Mouse (Mus musculus) MEL (cell line): Measurements from ENCODE around the gene Gm136. TPM values are rescaled to one million over a fixed set of nuclear protein-coding genes. Genes with fewer than 3 reads are reported as not detected.

Experiments used
- DNase-seq: peaks from one replicate; pipeline ENCODE4 v3.0.0; 2011; ENCODE audit warnings: low read depth, low spot score
- H3K27ac ChIP-seq: 2 replicates; pipeline ENCODE4 v1.5.1; 2012; ENCODE audit warnings: low read depth, mild to moderate bottlenecking, control low read depth, low read length, moderate library complexity; ENCODE audit not compliant: control insufficient read depth
- H3K27me3 ChIP-seq, 2 experiments: fragments of 150-350 bp in 1 of 2; sonication (generic) in 1 of 2; 2 replicates each; pipeline ENCODE4 v1.6.1; 2012; ENCODE audit warnings: low read length in 2 of 2, mild to moderate bottlenecking in 2 of 2, improper control_type of control experiment in 1 of 2, moderate library complexity in 1 of 2; ENCODE audit not compliant: insufficient read depth in 2 of 2, control insufficient read depth in 1 of 2
- H3K36me3 ChIP-seq, 2 experiments: 2 replicates each; pipeline ENCODE4 v1.6.1; 2012 to 2014; ENCODE audit warnings: low read length in 2 of 2, improper control_type of control experiment in 1 of 2, inconsistent platforms in 1 of 2, mild to moderate bottlenecking in 1 of 2; ENCODE audit not compliant: insufficient read depth in 2 of 2, control insufficient read depth in 1 of 2
- H3K4me1 ChIP-seq, 2 experiments: fragments of 150-350 bp in 1 of 2; sonication (generic) in 1 of 2; 2 replicates each; pipeline ENCODE4 v1.6.1; 2012; ENCODE audit warnings: low read length in 2 of 2, improper control_type of control experiment in 1 of 2, mild to moderate bottlenecking in 1 of 2; ENCODE audit not compliant: insufficient read depth in 2 of 2, control insufficient read depth in 1 of 2
- H3K4me3 ChIP-seq, 2 experiments: fragments of 150-350 bp in 1 of 2; sonication (generic) in 1 of 2; 2 replicates each; pipeline ENCODE4 v1.5.1; 2012; ENCODE audit warnings: low read depth in 2 of 2, low read length in 2 of 2, mild to moderate bottlenecking in 2 of 2, moderate library complexity in 2 of 2, control low read depth in 1 of 2, improper control_type of control experiment in 1 of 2; ENCODE audit not compliant: control insufficient read depth in 1 of 2, insufficient read depth in 1 of 2
- H3K79me2 ChIP-seq: 2 replicates; pipeline ENCODE4 v1.6.1; 2012; ENCODE audit warnings: mild to moderate bottlenecking, low read length, moderate library complexity; ENCODE audit not compliant: control insufficient read depth, poor library complexity, insufficient read depth
- H3K9ac ChIP-seq: 2 replicates; pipeline ENCODE4 v1.6.1; 2012; ENCODE audit warnings: low read depth, mild to moderate bottlenecking, control low read depth, low read length, moderate library complexity; ENCODE audit not compliant: control insufficient read depth, poor library complexity, severe bottlenecking
- H3K9me3 ChIP-seq: fragments of 150-350 bp; sonication (generic); replicated peaks from 2 replicates; pipeline ENCODE4 v1.6.1; 2012; ENCODE audit warnings: mild to moderate bottlenecking, low read length, improper control_type of control experiment, moderate library complexity; ENCODE audit not compliant: insufficient read depth
- BHLHE40 ChIP-seq: IDR thresholded peaks from 2 replicates; pipeline ENCODE4 v1.6.1; 2012; ENCODE audit warnings: low read depth, mild to moderate bottlenecking, inconsistent platforms, low read length, improper control_type of control experiment, borderline replicate concordance
- CHD1 ChIP-seq: IDR thresholded peaks from 2 replicates; pipeline ENCODE4 v1.6.1; 2012; ENCODE audit warnings: low read depth, mild to moderate bottlenecking, inconsistent platforms, low read length, improper control_type of control experiment
- CTCF ChIP-seq, 3 experiments: IDR thresholded peaks in 2 of 3; conservative IDR thresholded peaks in 1 of 3; 2 replicates each; pipeline ENCODE4 v1.5.1; 2011 to 2012; ENCODE audit warnings: low read length in 3 of 3, low read depth in 2 of 3, mild to moderate bottlenecking in 2 of 3, improper control_type of control experiment in 1 of 3, inconsistent platforms in 1 of 3, mixed read lengths in 1 of 3, moderate library complexity in 1 of 3; ENCODE audit not compliant: control insufficient read depth in 1 of 3, insufficient read depth in 1 of 3, poor library complexity in 1 of 3, severe bottlenecking in 1 of 3
- E2F4 ChIP-seq: IDR thresholded peaks from 2 replicates; pipeline ENCODE4 v1.6.1; 2011; ENCODE audit warnings: low read depth, low read length, improper control_type of control experiment, borderline replicate concordance
- ELF1 ChIP-seq: IDR thresholded peaks from 2 replicates; pipeline ENCODE4 v1.6.1; 2014; ENCODE audit warnings: low read depth, mild to moderate bottlenecking, inconsistent platforms, low read length, improper control_type of control experiment, moderate library complexity
- EP300 ChIP-seq, 2 experiments: IDR thresholded peaks; 2 replicates each; pipeline ENCODE4 v1.6.1; 2011; ENCODE audit warnings: improper control_type of control experiment in 2 of 2, low read length in 2 of 2, low read depth in 1 of 2, mild to moderate bottlenecking in 1 of 2
- ETS1 ChIP-seq: IDR thresholded peaks from 2 replicates; pipeline ENCODE4 v1.6.1; 2012; ENCODE audit warnings: low read depth, mild to moderate bottlenecking, inconsistent platforms, low read length, improper control_type of control experiment, moderate library complexity
- GABPA ChIP-seq: IDR thresholded peaks from 2 replicates; pipeline ENCODE4 v1.6.1; 2012; ENCODE audit warnings: low read depth, mild to moderate bottlenecking, inconsistent platforms, low read length, improper control_type of control experiment, moderate library complexity
- GATA1 ChIP-seq: IDR thresholded peaks from 2 replicates; pipeline ENCODE4 v1.6.1; 2011; ENCODE audit warnings: low read depth, low read length, improper control_type of control experiment
- HCFC1 ChIP-seq: IDR thresholded peaks from 2 replicates; pipeline ENCODE4 v1.6.1; 2012; ENCODE audit warnings: low read depth, mild to moderate bottlenecking, inconsistent platforms, low read length, improper control_type of control experiment, moderate library complexity
- KAT2A ChIP-seq: conservative IDR thresholded peaks from 2 replicates; pipeline ENCODE4 v1.6.1; 2012; ENCODE audit warnings: low read depth, low read length, improper control_type of control experiment, inconsistent platforms
- MAX ChIP-seq: IDR thresholded peaks from 2 replicates; pipeline ENCODE4 v1.6.1; 2011; ENCODE audit warnings: low read length, improper control_type of control experiment
- MXI1 ChIP-seq: IDR thresholded peaks from 2 replicates; pipeline ENCODE4 v1.6.1; 2011; ENCODE audit warnings: mild to moderate bottlenecking, low read depth, low read length, improper control_type of control experiment
- MYB ChIP-seq: IDR thresholded peaks from 2 replicates; pipeline ENCODE4 v1.6.1; 2011; ENCODE audit warnings: mild to moderate bottlenecking, low read depth, low read length, improper control_type of control experiment
- NRF1 ChIP-seq: IDR thresholded peaks from 2 replicates; pipeline ENCODE4 v1.6.1; 2014; ENCODE audit warnings: low read depth, mild to moderate bottlenecking, inconsistent platforms, low read length, improper control_type of control experiment, moderate library complexity; ENCODE audit not compliant: poor library complexity, insufficient read depth, severe bottlenecking
- POLR2AphosphoS5 ChIP-seq: IDR thresholded peaks from 2 replicates; pipeline ENCODE4 v1.6.1; 2012; ENCODE audit warnings: low read depth, borderline replicate concordance, mild to moderate bottlenecking, inconsistent platforms, low read length, moderate library complexity, mixed read lengths
- RAD21 ChIP-seq: IDR thresholded peaks from 2 replicates; pipeline ENCODE4 v1.6.1; 2011; ENCODE audit warnings: mild to moderate bottlenecking, low read depth, low read length, improper control_type of control experiment
- SIN3A ChIP-seq: IDR thresholded peaks from 2 replicates; pipeline ENCODE4 v1.6.1; 2012; ENCODE audit warnings: low read length, improper control_type of control experiment, inconsistent platforms
- SMC3 ChIP-seq: IDR thresholded peaks from 2 replicates; pipeline ENCODE4 v1.6.1; 2011; ENCODE audit warnings: low read depth, low read length, improper control_type of control experiment
- TAL1 ChIP-seq: IDR thresholded peaks from 2 replicates; pipeline ENCODE4 v1.6.1; 2012; ENCODE audit warnings: mild to moderate bottlenecking, inconsistent platforms, low read length, moderate library complexity, mixed read lengths
- TBP ChIP-seq: IDR thresholded peaks from 2 replicates; pipeline ENCODE4 v1.8.0; 2011; ENCODE audit warnings: low read depth, low read length, improper control_type of control experiment
- TCF12 ChIP-seq: IDR thresholded peaks from 2 replicates; pipeline ENCODE4 v1.6.1; 2014; ENCODE audit warnings: low read depth, mild to moderate bottlenecking, inconsistent platforms, low read length, improper control_type of control experiment, moderate library complexity
- UBTF ChIP-seq: IDR thresholded peaks from 2 replicates; pipeline ENCODE4 v1.6.1; 2012; ENCODE audit warnings: low read depth, mild to moderate bottlenecking, inconsistent platforms, low read length, improper control_type of control experiment, moderate library complexity, borderline replicate concordance; ENCODE audit not compliant: insufficient read depth
- USF1 ChIP-seq: IDR thresholded peaks from 2 replicates; pipeline ENCODE4 v1.6.1; 2014; ENCODE audit warnings: low read depth, mild to moderate bottlenecking, inconsistent platforms, low read length, improper control_type of control experiment, moderate library complexity
- USF2 ChIP-seq, 2 experiments: IDR thresholded peaks; 2 replicates each; pipeline ENCODE4 v1.6.1; 2011 to 2012; ENCODE audit warnings: improper control_type of control experiment in 2 of 2, low read length in 2 of 2, borderline replicate concordance in 1 of 2, inconsistent platforms in 1 of 2, low read depth in 1 of 2, mild to moderate bottlenecking in 1 of 2; ENCODE audit not compliant: insufficient read depth in 1 of 2
- ZC3H11A ChIP-seq: IDR thresholded peaks from 2 replicates; pipeline ENCODE4 v1.6.1; 2012; ENCODE audit warnings: low read depth, mild to moderate bottlenecking, inconsistent platforms, low read length, improper control_type of control experiment
- ZMIZ1 ChIP-seq: IDR thresholded peaks from 2 replicates; pipeline ENCODE4 v1.6.1; 2012; ENCODE audit warnings: low read depth, mild to moderate bottlenecking, inconsistent platforms, low read length, improper control_type of control experiment, moderate library complexity
- polyA plus RNA-seq, 2 experiments: library from polyadenylated mRNA; stranded (reverse) in 1 of 2; unstranded in 1 of 2; fragments of >175 nt in 1 of 2; fragments of >200 nt in 1 of 2; gene quantifications; 2 replicates each; pipeline versions ENCODE4 v1.2.1 to v1.2.4; 2012; ENCODE audit warnings: low replicate concordance in 2 of 2, low read depth in 1 of 2; ENCODE audit not compliant: insufficient read length in 2 of 2, insufficient read depth in 1 of 2, missing spikeins in 1 of 2
- total RNA-seq: library from RNA; depleted of rRNA; stranded (reverse); fragments of 300-350 nt; gene quantifications from 2 replicates; pipeline ENCODE4 v1.2.3, GENCODE M21; 2012

Gm136 gene
- total and polyA plus RNA-seq, 3 experiments, result not detected

DNA sequence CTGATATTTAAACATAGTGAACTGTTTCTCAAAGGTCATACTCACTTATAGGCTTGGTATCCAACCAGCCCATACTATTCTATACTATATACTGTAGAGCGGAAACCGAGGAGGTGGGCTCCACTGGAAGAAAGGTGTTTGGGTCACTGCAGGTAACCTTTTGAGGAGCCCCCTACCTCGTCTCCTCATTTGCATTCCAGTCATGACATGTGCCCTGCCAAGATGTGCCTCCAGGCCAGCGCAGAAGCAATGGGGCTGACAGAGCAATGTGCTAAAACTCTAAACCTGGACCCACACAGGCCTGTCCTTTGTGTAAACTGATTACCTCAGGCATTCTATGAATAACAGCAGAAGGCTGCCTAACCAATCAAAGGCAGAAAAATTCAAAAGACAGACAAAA lies 31.8 kb downstream of the Gm136 start:
- TF ChIP-seq TCF12 (no peak), CTCF (IDR thresholded peaks at IDR 0.05 in 2 of 3, conservative IDR thresholded peaks at IDR 0.05 in 1 of 3; ENCODE audit: control insufficient read depth in 1 of 3, insufficient read depth in 1 of 3, low read depth in 2 of 3, low read length in 3 of 3, poor library complexity in 1 of 3, severe bottlenecking in 1 of 3) (no peak), EP300 (IDR thresholded peaks at IDR 0.05; ENCODE audit: low read depth in 1 of 2, low read length in 2 of 2) (no peak), ZMIZ1 (no peak), UBTF (no peak), SMC3 (no peak), USF2 (IDR thresholded peaks at IDR 0.05; ENCODE audit: borderline replicate concordance in 1 of 2, insufficient read depth in 1 of 2, low read depth in 1 of 2, low read length in 2 of 2) (no peak), ETS1 (no peak), CHD1 (no peak), MXI1 (no peak), RAD21 (no peak), TAL1 (no peak), SIN3A (no peak), USF1 (no peak), ZC3H11A (no peak), MAX (no peak), HCFC1 (no peak)
- DNase-seq, result no peak
- Histone ChIP-seq H3K4me1 (no peaks in the 10 kb centered on the region), H3K27ac (no peak overlapping the region), H3K9me3 (no peaks in the 10 kb centered on the region), H3K36me3 (no peaks in the 10 kb centered on the region), H3K27me3 (peaks cover 1 to 3% of the 10 kb centered on the region in 2 experiments; a peak in 2 of 4 replicates), H3K9ac (no peak overlapping the region), H3K4me3 (no peak overlapping the region), H3K79me2 (no peaks in the 10 kb centered on the region)

DNA sequence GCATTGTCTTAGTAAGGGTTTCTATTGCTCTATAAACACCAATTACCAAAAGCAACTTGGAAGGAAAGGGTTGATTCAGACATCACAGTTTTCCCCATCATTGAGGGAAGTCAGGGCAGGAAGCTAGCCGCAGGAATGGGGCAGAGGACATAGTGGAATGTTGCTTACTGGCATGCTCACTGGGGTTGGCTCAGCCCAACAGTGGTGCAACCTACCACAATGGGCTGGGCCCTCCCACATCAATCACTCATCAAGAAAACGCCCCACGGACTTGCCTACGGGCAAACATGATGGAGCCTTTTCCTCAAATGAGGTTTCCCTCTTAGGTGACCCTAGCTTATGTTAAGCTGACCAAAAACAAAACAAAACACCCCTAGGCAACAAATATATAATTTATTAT lies 32.9 kb downstream of the Gm136 start:
- no peaks in the 10 kb centered on the region for H3K4me1 ChIP-seq
- H3K36me3 ChIP-seq, result no peaks in the 10 kb centered on the region
- no peak for TF ChIP-seq POLR2AphosphoS5
- TF ChIP-seq SMC3, result no peak
- no peak for TF ChIP-seq ELF1
- TF ChIP-seq HCFC1, result no peak
- TF ChIP-seq GATA1, result no peak
- no peak for TF ChIP-seq KAT2A
- no peak for TF ChIP-seq BHLHE40
- TF ChIP-seq MAX, result no peak
- no peak for TF ChIP-seq ZMIZ1
- TF ChIP-seq MYB, result no peak
- no peak for TF ChIP-seq E2F4
- TF ChIP-seq NRF1, result no peak
- no peak for TF ChIP-seq MXI1
- TF ChIP-seq USF1, result no peak
- no peak for TF ChIP-seq GABPA
- no peak for TF ChIP-seq UBTF
- TF ChIP-seq CTCF (IDR thresholded peaks at IDR 0.05 in 2 of 3, conservative IDR thresholded peaks at IDR 0.05 in 1 of 3; ENCODE audit: control insufficient read depth in 1 of 3, insufficient read depth in 1 of 3, low read depth in 2 of 3, low read length in 3 of 3, poor library complexity in 1 of 3, severe bottlenecking in 1 of 3), result no peak
- no peak for TF ChIP-seq TBP
- peaks cover 1 to 3% of the 10 kb centered on the region in 2 experiments; a peak in 2 of 4 replicates for H3K27me3 ChIP-seq
- H3K9me3 ChIP-seq, result no peaks in the 10 kb centered on the region
- H3K79me2 ChIP-seq, result no peaks in the 10 kb centered on the region
- no peak overlapping the region for H3K9ac ChIP-seq
- no peak overlapping the region for H3K4me3 ChIP-seq
- DNase-seq, result no peak
- no peak overlapping the region for H3K27ac ChIP-seq
